Mouse (Mus musculus): ENCODE measurements at regions not wholly inside any gene's neighbourhood (a gene's known extent, or its start where the extent isn't known, plus 50 kb on each side); places are given as distances from the start of the nearest gene placed in this dataset.
"Not testable (repeated sequence)": the region's sequence is repeated elsewhere in the genome, so short reads cannot be mapped to it uniquely, and the experiment has no call there.

GRCm38 (mm10) chr10:45875287-45875686, 297.7 kb downstream of the Hace1 start:
- not testable (repeated sequence) for TF ChIP-seq CTCF (IDR thresholded peaks at IDR 0.05; ENCODE audit: borderline replicate concordance, control insufficient read depth, extremely low read depth, insufficient read depth, low read length, poor library complexity); POLR2A (IDR thresholded peaks at IDR 0.05; ENCODE audit: control insufficient read depth, extremely low read depth, insufficient read depth, low read length, poor library complexity)
